Mouse (Mus musculus) left cerebral cortex, adult 11 months (tissue): ENCODE measurements at regions not wholly inside any gene's neighbourhood (a gene's known extent, or its start where the extent isn't known, plus 50 kb on each side); places are given as distances from the start of the nearest gene placed in this dataset.
A peak's percentile ranks its signal among the peaks of the same experiment; 100 is the strongest.

ENCODE experiments used
- DNase-seq: peaks from one replicate; pipeline ENCODE4 v3.0.0; 2022; ENCODE audit warnings: low spot score

DNA sequence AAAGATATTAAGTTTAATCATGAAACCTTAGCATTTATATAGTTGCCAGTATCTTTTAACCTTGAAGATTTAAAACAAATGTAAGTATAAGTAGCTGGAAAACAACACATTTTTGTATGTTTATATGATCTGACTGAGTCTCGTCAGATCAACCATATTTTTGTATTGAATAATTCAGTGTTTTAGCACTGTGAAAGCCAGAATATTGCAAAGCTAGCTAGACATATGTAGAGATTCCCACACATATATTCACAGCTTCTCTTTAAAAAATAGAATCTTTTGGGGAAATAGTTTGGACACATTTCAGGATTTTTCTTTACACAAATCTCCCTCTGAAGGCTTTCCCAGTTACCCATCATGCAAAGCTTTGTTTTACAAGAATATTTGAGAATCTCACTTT, 113.0 kb upstream of the Olfr1323 start:
- peak; percentile 0 for DNase-seq
